Mouse (Mus musculus): Measurements from ENCODE around the gene Mrps9.
"Not testable (repeated sequence)": the region's sequence is repeated elsewhere in the genome, so short reads cannot be mapped to it uniquely, and the experiment has no call there.

Gene Mrps9

GRCm38 (mm10) chr1:42850663-42851397 lies at the start of gene Mrps9:
Mrps9 (plus strand) TSS chr1:42851233.
- DNase-seq, result peak; percentile 98

- DNase-seq, result no peak
Observed at GRCm38 (mm10) chr1:42813301-42813845, 37.7 kb upstream of the Mrps9 start.

- no peak for DNase-seq
Observed at GRCm38 (mm10) chr1:42814798-42815619, 36.0 kb upstream of the Mrps9 start.

DNA sequence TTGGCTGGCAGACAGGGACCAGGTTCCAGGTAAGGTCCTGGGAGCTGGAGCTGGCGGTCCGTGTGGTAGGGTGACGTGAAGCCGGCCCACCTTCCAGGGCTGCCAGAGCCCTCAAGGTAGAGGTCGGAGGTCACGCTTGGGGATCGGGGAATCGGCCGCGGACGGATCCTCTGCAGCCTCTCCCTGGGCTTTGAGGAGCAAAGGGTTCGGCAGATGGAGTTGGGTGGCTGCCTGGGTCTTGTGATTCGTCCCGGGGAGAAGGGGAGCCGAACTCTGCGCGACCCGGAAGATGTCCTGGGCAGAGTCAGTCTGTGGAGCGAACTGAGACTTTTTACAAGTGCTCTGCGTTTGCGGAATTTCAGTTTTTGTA lies 350 bp downstream of the Mrps9 start:
- no peak for DNase-seq

DNA sequence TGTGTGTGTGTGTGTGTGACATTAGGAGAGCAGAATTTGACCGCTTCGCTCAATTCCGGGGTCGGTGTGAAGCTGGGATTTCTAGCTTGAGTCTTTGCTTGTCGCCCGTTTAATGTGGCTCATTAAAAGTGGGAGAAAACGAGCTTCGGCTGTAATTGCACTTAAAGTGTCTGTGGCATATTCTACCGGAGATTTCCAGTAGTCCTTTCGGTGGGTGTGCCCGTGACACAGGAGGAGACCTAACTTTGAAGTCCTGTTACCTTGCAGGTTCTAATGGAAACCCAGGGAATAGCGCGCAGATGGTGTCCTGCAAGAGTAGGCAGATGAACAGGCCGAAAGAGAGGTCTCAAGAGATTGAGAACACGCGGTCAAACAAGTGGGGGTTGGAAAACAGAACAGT lies 777 bp downstream of the Mrps9 start:
- DNase-seq, result no peak

DNA sequence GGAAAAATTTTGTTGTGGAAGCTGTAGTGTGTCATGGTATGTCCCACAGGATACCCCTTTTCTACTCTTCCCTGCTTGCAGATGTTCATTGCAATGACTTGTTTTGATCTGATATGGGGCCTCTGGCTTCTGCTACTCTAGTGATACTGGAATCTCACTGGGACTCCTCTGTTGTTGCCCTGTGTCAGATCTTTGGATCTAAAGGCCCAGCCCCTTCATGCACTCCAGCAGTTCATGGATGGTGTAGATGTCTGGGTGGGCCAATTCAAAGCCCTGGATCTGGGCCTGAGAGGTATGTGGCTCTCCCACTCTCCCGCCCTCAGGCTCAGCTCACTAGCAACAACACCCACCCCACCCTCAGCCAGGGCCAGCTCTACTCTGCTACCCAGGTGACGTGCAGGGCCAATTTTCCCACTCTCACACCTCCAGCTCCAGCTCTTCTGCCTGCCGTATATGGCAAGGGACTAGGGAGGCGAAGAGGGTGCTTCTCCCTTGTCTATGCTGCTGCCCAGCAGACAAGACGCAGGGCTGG lies 13.8 kb downstream of the Mrps9 start:
- no peak for DNase-seq

- DNase-seq, result no peak
Observed at GRCm38 (mm10) chr1:42865336-42865939, 14.4 kb downstream of the Mrps9 start.

DNA sequence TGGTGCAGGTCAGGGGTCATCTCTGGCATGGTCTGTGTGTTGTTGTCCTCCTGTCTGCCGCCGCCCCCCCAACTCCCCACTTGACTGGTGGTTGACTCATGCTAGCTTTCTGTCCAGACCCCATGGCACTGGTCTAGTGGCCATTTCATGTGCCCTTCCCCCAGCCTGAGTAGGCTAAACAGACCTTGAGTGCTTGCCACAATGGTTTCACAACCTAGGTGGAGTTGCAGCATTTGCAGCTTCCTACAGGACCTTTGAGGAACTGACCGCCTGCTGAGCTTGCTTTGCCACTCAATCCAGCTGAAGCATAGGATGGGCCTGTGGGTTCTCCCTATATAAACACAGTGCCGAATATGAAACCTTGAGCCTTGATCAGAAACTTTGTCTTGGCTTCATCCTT lies 15.0 kb downstream of the Mrps9 start:
- DNase-seq, result no peak

GRCm38 (mm10) chr1:42867188-42867587 lies 16.2 kb downstream of the Mrps9 start:
- DNase-seq, result no peak

- DNase-seq, result no peak
Observed at GRCm38 (mm10) chr1:42874174-42874573, 23.1 kb downstream of the Mrps9 start.

GRCm38 (mm10) chr1:42875271-42875670 lies 24.2 kb downstream of the Mrps9 start:
- no peak for DNase-seq

DNA sequence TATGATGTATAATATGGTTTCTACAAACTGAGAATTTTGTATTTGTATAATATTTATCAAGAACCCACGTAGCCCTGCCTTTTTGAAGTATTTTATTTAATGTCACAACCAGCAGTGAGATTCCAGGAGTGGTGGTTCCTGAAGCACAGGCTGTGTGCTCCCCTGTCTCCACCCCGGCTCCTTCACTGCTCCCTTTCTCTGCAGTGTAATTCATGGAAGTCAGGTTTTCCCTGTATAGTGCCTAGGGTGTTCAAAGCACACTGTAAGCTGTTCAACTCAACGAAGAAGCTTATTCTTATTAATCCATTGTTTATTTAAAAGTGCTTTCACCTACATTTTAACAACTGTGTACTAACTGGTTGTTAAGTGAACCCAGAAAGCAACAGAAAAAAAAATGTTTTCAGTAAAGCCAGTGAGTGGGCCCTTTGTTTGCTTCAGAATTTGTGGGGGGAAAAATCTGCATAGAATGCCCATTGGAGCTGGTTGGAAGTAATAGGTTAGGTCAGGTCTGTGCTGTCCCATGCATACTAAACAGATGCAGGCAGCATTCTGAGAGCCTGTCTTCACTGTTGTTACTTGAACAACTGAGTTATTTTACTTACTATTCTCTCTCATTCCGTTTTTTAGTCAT lies 25.5 kb downstream of the Mrps9 start:
- DNase-seq, result no peak

DNA sequence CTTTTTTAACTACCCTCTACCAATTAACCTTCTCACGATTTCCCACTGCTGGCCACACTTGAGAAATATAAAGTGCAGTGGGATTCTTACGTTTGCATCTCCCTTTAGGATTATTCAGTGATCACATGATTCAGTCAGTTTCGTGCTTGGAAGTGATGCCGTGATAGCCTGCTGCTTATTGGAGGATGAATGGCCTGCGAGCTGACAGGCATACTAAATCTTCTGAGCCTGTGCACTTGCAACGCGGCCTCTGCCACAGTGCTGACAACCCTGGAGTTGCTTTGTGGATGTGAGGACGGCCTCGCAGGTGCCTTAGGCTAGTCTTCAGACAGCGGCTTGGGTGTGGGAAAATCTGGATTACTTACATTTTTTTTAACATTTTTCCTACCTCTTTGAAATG lies 26.2 kb downstream of the Mrps9 start:
- no peak for DNase-seq

GRCm38 (mm10) chr1:42878851-42879250 lies 27.8 kb downstream of the Mrps9 start:
- no peak for DNase-seq

- no peak for DNase-seq
Observed at GRCm38 (mm10) chr1:42882258-42882657, 31.2 kb downstream of the Mrps9 start.

- DNase-seq, result not testable (repeated sequence)
Observed at GRCm38 (mm10) chr1:42883418-42883817, 32.4 kb downstream of the Mrps9 start.

DNA sequence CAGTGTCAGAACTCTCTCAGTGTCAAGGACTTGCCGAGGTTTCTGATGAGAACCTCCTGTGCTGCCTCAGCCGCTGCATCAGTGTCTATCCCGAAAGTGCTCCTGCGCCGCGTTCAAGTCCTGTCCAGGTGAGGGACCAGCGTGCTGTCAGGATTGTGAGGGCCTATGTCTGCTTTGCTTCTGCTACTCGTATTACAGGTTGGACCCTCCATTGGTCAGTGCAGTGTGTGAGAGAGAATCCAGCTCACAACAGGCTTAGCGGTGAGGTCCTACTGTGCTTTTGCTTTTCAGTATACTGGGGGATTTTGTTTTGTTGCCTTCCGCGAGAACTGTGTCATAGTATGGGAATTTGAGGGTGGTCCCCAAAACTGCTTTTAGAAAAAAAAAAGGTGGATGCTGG lies 36.8 kb downstream of the Mrps9 start:
- no peak for DNase-seq

DNA sequence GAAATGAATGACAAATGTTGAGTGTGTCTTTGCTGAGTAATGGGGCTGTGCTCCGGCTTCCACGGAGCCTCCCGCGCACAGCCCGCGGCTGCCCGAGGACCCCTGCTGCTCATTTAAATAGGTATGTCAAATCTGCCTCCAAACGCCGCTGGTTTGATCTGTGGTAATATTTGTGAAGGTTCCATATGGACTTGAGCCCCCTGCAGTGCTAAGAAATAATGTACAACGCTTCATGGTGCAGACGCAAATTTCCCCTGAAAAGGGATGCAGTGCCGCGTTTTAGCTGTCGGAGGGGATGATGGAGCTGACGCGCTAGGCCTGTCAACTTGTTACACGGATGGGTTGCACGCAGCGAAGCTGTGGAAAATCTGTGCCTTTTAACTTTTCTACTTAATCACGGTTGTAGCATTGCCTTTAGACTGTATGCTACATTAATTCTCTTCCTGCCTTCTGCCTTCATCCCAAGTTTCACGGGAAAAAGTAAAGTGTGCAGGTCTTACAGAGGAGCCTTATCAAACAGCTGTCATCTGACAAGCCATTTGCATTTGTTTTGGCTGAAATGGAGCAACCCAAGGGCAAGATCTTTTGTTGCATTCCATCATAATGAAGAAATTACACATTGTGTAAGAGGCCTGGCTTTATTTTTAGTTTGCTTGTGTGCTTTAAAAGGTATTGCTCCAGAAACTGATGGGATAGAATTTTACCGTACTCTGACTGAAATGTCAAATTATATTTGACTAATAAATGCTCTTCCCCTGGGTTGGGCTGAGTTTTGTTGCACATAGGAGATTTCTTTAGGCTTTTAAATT lies 37.7 kb downstream of the Mrps9 start:
- DNase-seq, result no peak

DNA sequence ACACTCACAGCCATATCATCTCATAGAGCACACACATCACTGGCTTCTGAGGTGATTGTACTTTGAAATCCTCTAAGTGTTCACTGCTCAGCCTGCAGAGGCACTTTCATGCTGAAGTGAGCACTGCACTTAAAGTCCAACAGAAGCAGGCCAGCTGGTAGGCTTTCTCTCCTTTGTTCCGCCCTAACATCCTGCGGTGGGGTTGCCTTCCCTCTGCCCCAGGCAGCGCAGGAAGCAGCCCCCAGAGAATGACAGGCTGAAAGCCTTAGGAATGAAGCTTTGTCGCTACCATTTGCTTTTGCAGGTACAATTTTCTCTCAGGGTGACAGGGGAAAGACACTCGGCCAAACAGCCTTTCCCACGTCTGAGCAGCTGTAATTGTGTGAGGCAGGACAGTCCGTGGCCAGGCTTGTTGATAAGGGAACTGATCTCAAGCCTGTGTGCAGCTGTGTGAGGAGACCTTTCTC lies 38.4 kb downstream of the Mrps9 start:
- no peak for DNase-seq

- DNase-seq, result no peak
Observed at GRCm38 (mm10) chr1:42894695-42895094, 43.7 kb downstream of the Mrps9 start.

- DNase-seq, result no peak
Observed at GRCm38 (mm10) chr1:42905148-42905547, 54.1 kb downstream of the Mrps9 start.

DNA sequence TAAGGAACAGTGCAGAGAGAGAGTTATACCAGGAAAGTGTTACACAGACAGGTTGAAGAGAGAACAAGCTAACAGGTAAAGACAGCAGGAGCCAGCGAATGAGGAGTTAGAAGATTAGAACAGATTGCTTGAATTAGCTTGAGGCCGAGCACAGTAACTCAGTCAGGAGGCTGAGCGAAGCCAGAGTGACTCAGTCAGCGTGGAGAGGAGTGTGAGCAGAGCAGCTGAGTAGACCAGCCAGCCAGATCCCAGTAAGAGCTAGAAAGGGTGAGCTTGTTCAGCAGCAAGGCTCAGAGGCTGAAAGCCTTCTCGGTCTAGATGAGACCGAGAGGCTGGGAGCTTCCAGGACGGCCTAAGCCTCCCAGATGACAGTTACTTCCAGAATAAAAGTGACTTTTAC lies 55.7 kb downstream of the Mrps9 start:
- no peak for DNase-seq

Data from cerebellum, adult 11 months (tissue).